Mouse (Mus musculus) embryonic facial prominence, embryonic 12.5 days (tissue): ENCODE measurements at regions not wholly inside any gene's neighbourhood (a gene's known extent, or its start where the extent isn't known, plus 50 kb on each side); places are given as distances from the start of the nearest gene placed in this dataset.

Experiments
- ATAC-seq: fragments of 200-750 bp; cut with Nextera tagmentation; 2 replicates; pipeline ENCODE4 v1.8.0; 2017; ENCODE audit not compliant: insufficient number of reproducible peaks, insufficient read depth, low FRiP score, low TSS enrichment
- H3K27ac ChIP-seq: fragments of 300-500 bp; sonication (generic); 2 replicates; pipeline ENCODE4 v1.5.1; 2016; ENCODE audit warnings: mild to moderate bottlenecking
- H3K27me3 ChIP-seq: fragments of 300-500 bp; sonication (generic); 2 replicates; pipeline ENCODE4 v1.6.1; 2016; ENCODE audit warnings: mild to moderate bottlenecking, moderate library complexity
- H3K36me3 ChIP-seq: fragments of 300-500 bp; sonication (generic); 2 replicates; pipeline ENCODE4 v1.6.1; 2016; ENCODE audit warnings: mild to moderate bottlenecking
- H3K4me1 ChIP-seq: fragments of 300-500 bp; sonication (generic); 2 replicates; pipeline ENCODE4 v1.6.1; 2016
- H3K4me2 ChIP-seq: fragments of 300-500 bp; sonication (generic); replicated peaks from 2 replicates; pipeline ENCODE4 v1.6.1; 2016; ENCODE audit warnings: mild to moderate bottlenecking, moderate library complexity
- H3K4me3 ChIP-seq: fragments of 300-500 bp; sonication (generic); 2 replicates; pipeline ENCODE4 v1.5.1; 2016; ENCODE audit warnings: mild to moderate bottlenecking
- H3K9ac ChIP-seq: fragments of 300-500 bp; sonication (generic); 2 replicates; pipeline ENCODE4 v1.6.1; 2016; ENCODE audit warnings: mild to moderate bottlenecking, moderate library complexity
- H3K9me3 ChIP-seq: fragments of 300-500 bp; sonication (generic); 2 replicates; pipeline ENCODE4 v1.6.1; 2016; ENCODE audit warnings: mild to moderate bottlenecking, moderate library complexity
- WGBS: fragments of 180-500 bp; shearing (Covaris S2); methylation state at CpG from one replicate; pipeline ENCODE4 v1.1.7; 2016; 5-methylcytosine and 5-hydroxymethylcytosine counted together

GRCm38 (mm10) chr2:44464631-44465030, 462.8 kb downstream of the Gtdc1 start:
- Histone ChIP-seq H3K4me2 (no peak overlapping the region), H3K9ac (no peak overlapping the region), H3K4me3 (no peak overlapping the region), H3K36me3 (no peaks in the 10 kb centered on the region), H3K4me1 (0 out of 2 replicates have a peak, but pooled peaks cover 3% of the 10 kb centered on the region), H3K9me3 (no peaks in the 10 kb centered on the region), H3K27me3 (no peaks in the 10 kb centered on the region), H3K27ac (no peak overlapping the region)
- ATAC-seq, result no peak
- 88% methylated on average over 7 of the region's 7 CpGs for WGBS

DNA sequence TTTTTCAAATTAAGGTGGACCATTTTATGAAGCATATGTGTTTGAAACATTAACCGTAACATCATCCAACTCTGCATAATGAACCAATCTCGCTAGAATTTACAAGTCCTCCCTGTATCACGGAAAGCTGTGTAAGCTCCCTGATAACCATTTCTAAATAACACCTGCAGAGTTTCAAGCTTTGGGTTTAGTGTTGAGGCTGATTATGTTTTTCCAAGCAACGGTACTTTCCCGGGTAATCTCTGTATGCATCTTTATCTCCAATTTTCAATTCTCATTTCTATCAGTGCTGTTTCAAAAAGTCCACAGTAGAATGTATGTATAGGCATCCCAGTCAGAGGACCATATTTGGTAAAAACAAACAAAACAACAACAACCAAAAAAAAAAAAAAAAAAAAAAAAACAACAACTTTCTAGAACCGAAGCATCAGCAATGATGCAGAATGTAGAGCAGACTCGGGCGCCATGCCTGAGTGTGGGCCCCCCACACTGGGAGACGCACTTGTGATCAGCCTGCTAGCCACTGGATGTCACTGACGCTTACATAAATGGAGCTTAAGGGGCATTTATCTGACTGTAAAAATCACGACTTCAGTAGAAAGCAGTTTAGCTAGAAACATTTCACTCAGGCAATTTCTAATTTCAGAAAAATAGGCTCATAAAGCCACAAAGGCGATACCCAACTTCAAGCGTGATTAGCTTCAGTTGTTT, 464.7 kb downstream of the Gtdc1 start:
- no peak overlapping the region for H3K27ac ChIP-seq
- no peak overlapping the region for H3K9ac ChIP-seq
- 0 out of 2 replicates have a peak, but pooled peaks cover 3% of the 10 kb centered on the region for H3K4me1 ChIP-seq
- 91% methylated on average over 13 of the region's 13 CpGs for WGBS
- H3K9me3 ChIP-seq, result no peaks in the 10 kb centered on the region
- no peak for ATAC-seq
- no peak overlapping the region for H3K4me3 ChIP-seq
- no peak overlapping the region for H3K4me2 ChIP-seq
- no peaks in the 10 kb centered on the region for H3K36me3 ChIP-seq
- no peaks in the 10 kb centered on the region for H3K27me3 ChIP-seq

GRCm38 (mm10) chr2:44461289-44462250, 465.9 kb downstream of the Gtdc1 start:
- H3K9ac ChIP-seq, result no peak overlapping the region
- WGBS, result 69% methylated on average over 16 of the region's 16 CpGs
- H3K4me1 ChIP-seq, result 0 out of 2 replicates have a peak, but pooled peaks cover 3% of the 10 kb centered on the region
- no peaks in the 10 kb centered on the region for H3K27me3 ChIP-seq
- no peak overlapping the region for H3K4me2 ChIP-seq
- no peaks in the 10 kb centered on the region for H3K9me3 ChIP-seq
- ATAC-seq, result no peak
- no peak overlapping the region for H3K4me3 ChIP-seq
- H3K36me3 ChIP-seq, result no peaks in the 10 kb centered on the region
- H3K27ac ChIP-seq, result no peak overlapping the region

GRCm38 (mm10) chr2:44449471-44449870, 478.0 kb downstream of the Gtdc1 start:
- H3K9ac ChIP-seq, result no peak overlapping the region
- no peak overlapping the region for H3K27ac ChIP-seq
- no peak overlapping the region for H3K4me2 ChIP-seq
- no peaks in the 10 kb centered on the region for H3K9me3 ChIP-seq
- no peak overlapping the region for H3K4me3 ChIP-seq
- H3K36me3 ChIP-seq, result no peaks in the 10 kb centered on the region
- no peaks in the 10 kb centered on the region for H3K27me3 ChIP-seq
- H3K4me1 ChIP-seq, result no peaks in the 10 kb centered on the region
- ATAC-seq, result no peak
